Mouse (Mus musculus) megakaryocyte, embryonic 14.5 days (primary cell): ENCODE data around the gene Omp. TPM values are rescaled to one million over a fixed set of nuclear protein-coding genes. Genes with fewer than 3 reads are reported as not detected.
A peak's percentile ranks its signal among the peaks of the same experiment; 100 is the strongest.

Source experiments
- H3K27me3 ChIP-seq: replicated peaks from 2 replicates; pipeline ENCODE3; 2012; ENCODE audit warnings: inconsistent platforms
- H3K36me3 ChIP-seq: replicated peaks from 2 replicates; pipeline ENCODE3; 2012; ENCODE audit warnings: low read length, inconsistent platforms, mixed read lengths
- H3K4me1 ChIP-seq: 2 replicates; pipeline ENCODE4 v1.6.1; 2012; ENCODE audit warnings: inconsistent platforms
- H3K4me3 ChIP-seq: replicated peaks from 2 replicates; pipeline ENCODE3; 2012; ENCODE audit warnings: moderate library complexity, mild to moderate bottlenecking, inconsistent platforms
- H3K9me3 ChIP-seq: 2 replicates; pipeline ENCODE4 v1.6.1; 2012; ENCODE audit warnings: inconsistent platforms
- FLI1 ChIP-seq: IDR thresholded peaks from 2 replicates; pipeline ENCODE4 v1.6.1; 2012; ENCODE audit warnings: low read length, inconsistent platforms, mixed read lengths
- GATA1 ChIP-seq: IDR thresholded peaks from 3 replicates; pipeline ENCODE4 v1.6.1; 2012; ENCODE audit warnings: mixed read lengths, low read length, inconsistent platforms, borderline replicate concordance
- polyA plus RNA-seq: library from polyadenylated mRNA; stranded (reverse); fragments of >175 nt; gene quantifications from 2 replicates; pipeline ENCODE4 v1.2.3, GENCODE M21; 2012; ENCODE audit warnings: low replicate concordance; ENCODE audit not compliant: insufficient read depth

Omp gene
- polyA plus RNA-seq, 1 experiment: 0.29 TPM

DNA sequence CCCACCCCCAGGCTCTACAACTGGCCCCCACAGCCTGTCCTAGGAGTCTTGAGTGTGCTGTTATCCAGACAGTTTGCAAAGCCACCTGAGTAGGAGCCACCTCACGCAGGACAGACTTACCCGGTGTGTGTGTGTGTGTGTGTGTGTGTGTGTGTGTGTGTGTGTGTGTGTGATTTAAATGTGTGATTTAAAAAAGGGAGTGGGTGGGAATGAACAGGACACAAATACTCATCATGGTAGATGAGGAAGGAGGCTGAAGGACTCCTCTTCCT is 25.4 kb downstream of the Omp start:
- Histone ChIP-seq H3K4me1 (peaks cover 63% of the 10 kb centered on the region), H3K9me3 (no peaks in the 10 kb centered on the region), H3K27me3 (peaks cover 35% of the 10 kb centered on the region), H3K36me3 (peaks cover 34% of the 10 kb centered on the region), H3K4me3 (peak overlapping the region; percentile 89)
- no peak for TF ChIP-seq GATA1
- no peak for TF ChIP-seq FLI1

DNA sequence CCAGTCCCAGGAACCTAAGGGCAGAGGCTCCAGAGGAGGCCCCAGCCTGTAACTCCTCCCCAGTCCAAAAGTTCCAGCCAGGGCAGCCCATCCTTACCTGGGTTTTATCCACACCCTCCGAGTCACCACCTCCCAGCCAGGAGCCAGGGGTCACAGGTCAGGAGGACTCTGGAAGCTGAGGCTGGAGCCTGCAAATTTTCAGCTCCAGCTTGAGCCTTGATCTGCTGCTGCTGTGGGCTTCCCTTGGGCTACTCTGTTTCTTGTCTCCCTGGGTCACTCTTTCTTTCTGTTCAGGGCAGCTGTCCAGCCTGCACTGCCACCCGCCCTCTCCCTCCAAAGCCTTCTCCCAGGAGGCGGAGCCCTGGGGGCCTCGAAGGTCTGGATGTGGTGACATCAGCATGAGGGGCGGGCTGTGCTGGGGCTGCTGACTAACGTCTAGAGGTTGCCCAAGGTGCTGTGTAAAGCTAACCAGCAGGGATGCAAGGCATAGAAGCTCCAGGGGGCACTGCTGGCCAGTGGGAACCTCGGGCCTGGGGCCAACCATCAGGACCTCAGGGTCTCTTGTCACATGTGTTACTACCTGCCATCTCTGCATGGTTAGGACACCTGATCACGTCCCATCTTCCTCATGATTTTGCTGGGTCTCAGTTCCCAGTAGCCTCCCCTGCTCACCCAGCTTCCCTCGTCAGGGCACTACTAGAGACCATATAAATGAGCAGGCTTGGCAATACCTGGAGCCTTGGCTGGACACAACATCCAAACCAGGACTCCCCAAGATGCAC is 25.9 kb downstream of the Omp start, which contains the start of gene Myo7a:
Gene Myo7a (minus strand): TSS at position 346 of the 782 bp plus-strand sequence.
- Histone ChIP-seq H3K9me3 (no peaks in the 10 kb centered on the region), H3K27me3 (peaks cover 35% of the 10 kb centered on the region), H3K36me3 (peaks cover 29% of the 10 kb centered on the region), H3K4me1 (peaks cover 66% of the 10 kb centered on the region), H3K4me3 (peak within 1 kb of the TSS; percentile 89)
- TF ChIP-seq FLI1 (no peak), GATA1 (no peak)

DNA sequence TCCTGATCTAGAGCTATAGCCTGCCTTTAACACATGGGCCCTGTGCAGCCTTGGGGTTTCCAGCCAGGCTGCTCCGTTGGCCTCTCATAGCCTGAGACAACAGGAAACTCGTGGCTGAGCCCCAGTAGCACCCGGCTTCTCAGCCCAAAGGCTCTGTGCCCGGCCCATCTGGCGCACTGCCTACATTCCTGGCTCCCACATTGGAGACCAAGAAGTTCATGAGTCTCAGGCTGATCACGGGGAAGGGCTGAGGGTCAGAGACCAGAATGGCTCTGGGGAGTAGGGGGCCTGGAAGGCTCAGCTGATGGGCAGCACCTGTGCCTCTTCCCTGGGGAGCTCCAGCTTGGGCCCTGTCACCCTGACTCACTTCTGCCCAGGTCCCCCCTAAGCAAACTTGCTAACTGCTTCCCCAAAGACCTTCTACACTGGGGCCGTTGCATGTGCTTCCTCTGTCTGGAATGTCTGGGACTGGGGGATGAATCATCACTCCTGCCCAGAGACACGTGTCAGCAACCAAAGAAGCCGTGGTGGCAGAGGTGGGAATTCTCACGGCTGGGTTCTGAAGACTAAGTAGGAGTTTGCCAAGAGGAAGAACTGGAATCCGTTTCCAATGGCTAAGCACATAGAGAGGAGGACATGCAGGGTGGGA is 28.2 kb downstream of the Omp start:
- no peaks in the 10 kb centered on the region for H3K9me3 ChIP-seq
- H3K4me1 ChIP-seq: peaks cover 67% of the 10 kb centered on the region
- TF ChIP-seq FLI1 (no peak), GATA1 (no peak)
- peaks cover 45% of the 10 kb centered on the region for H3K27me3 ChIP-seq
- peaks cover 6% of the 10 kb centered on the region for H3K36me3 ChIP-seq
- no peak overlapping the region for H3K4me3 ChIP-seq

DNA sequence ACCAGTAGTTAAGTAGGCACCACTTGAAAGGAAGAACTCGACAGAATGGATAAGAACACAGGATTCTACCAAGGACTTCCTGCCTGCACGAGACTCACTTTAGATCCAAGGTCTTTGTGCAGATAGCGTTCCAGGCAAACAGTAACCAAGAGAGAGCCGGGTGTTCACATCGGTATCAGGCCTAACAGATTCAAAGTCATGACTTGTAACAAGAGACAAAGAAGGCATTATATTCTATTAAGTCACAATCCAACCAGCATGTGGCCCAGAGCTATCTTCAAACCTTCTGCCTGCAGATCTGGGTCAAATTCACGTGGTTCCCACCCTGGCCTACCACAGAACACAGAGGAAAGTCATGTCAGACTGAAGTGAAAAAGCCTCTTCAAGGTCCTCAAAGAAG is 30.6 kb downstream of the Omp start:
- no peak overlapping the region for H3K4me3 ChIP-seq
- H3K36me3 ChIP-seq: no peaks in the 10 kb centered on the region
- H3K4me1 ChIP-seq: peaks cover 53% of the 10 kb centered on the region
- TF ChIP-seq FLI1: no peak
- TF ChIP-seq GATA1: no peak
- H3K9me3 ChIP-seq: no peaks in the 10 kb centered on the region
- peaks cover 69% of the 10 kb centered on the region for H3K27me3 ChIP-seq

DNA sequence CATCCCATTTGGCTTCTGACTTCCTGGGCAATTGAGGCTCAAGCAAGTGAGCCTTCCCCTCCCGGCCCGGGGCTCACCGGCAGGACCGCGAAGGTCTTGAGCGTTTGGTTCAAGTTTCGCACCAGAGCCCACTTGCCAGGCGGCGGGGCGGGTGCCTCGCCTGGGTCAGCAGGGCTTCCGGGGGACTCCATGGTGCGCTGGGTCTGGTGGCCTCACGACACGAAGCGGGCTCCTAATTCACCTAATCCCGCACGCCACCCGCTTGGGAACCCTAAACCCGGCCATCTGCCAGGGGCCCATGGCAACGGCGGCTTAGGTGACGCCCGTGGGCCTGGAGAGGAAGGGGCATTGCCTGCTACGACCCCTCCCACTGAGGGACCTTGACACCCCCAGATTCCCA is 34.1 kb downstream of the Omp start:
- H3K4me1 ChIP-seq: peaks cover 46% of the 10 kb centered on the region
- peak overlapping the region; percentile 20 for H3K4me3 ChIP-seq
- H3K27me3 ChIP-seq: peaks cover 74% of the 10 kb centered on the region
- TF ChIP-seq GATA1 (no peak), FLI1 (no peak)
- H3K36me3 ChIP-seq: no peaks in the 10 kb centered on the region
- no peaks in the 10 kb centered on the region for H3K9me3 ChIP-seq

DNA sequence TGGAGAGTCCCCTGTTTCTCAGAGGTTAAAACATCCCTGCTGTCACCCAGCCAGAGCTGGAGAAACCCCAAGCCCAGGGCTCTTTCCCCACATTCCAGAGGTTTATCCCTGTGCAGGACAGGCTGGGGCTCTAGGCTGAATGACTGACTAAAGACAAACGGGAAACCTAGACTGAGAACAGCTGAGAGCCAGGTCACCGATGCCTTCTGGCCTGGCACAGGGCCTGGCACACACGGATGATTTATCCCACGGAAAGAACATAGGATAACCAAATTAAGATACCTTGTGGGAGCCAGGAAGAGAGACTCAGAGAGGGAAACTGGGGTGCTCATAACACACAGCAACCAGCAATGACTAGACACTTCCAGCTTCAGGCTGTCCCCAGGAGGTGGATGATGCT is 35.5 kb downstream of the Omp start:
- Histone ChIP-seq H3K4me3 (no peak overlapping the region), H3K4me1 (peaks cover 50% of the 10 kb centered on the region), H3K36me3 (no peaks in the 10 kb centered on the region), H3K27me3 (peaks cover 77% of the 10 kb centered on the region), H3K9me3 (no peaks in the 10 kb centered on the region)
- no peak for TF ChIP-seq GATA1
- TF ChIP-seq FLI1: no peak

DNA sequence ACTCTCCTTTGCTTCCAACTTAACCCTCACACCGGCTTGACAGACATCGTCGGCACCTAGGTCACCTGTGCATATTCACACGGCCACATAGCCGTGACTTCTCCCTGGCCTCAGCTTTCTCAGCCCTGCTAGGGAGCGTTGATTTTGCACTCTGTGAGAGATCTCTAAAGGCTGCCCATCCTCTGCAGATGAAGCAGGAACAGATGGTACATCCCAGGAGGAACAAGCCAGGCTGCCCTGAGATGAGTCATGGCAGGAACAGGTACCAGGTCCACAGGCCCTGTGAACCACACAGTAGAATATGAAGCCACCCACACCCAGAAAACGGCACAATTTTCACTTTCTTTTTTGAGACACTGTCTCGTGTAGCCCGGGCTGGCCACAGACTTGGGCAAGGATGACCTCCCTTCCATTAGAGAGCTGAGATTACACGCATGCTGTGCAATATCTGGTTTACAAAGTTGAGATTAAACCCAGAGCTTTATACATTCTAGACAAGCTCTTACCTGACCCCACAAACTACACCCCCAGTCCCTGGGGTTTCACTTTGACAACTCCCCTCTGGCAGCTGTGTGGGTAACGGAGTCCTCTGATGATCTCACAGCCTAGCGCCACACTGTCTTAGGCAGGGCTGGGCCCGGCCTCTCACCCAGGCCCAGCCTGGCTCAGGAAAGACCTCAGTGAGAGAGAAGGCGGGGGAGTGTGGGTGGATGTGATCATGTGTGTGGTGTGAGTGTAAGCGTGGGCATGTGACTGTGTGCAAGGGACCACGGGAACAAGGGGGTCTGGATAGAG is 36.5 kb downstream of the Omp start:
- Histone ChIP-seq H3K4me3 (no peak overlapping the region), H3K9me3 (no peaks in the 10 kb centered on the region), H3K27me3 (peaks cover 82% of the 10 kb centered on the region), H3K4me1 (peaks cover 52% of the 10 kb centered on the region), H3K36me3 (no peaks in the 10 kb centered on the region)
- TF ChIP-seq GATA1 (no peak), FLI1 (no peak)

DNA sequence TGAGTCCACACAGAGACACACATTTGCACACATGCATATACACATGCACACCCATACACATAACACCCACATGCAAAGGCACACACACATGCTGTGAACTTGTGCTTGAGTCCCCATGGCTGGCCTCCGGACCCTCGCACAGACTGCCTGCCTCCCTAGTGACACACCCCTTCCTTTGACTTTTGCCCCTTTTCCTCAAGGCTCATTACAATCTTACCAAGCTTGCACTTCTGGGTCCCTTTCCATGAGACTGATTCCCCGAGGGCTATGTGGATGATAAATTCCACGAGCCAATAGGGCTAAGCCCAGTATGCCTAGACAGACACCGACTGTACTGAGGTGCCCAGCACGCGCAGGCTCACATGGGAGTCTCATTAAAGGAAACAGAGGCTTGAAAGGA is 39.0 kb downstream of the Omp start:
- TF ChIP-seq GATA1 (no peak), FLI1 (no peak)
- Histone ChIP-seq H3K4me3 (peak overlapping the region; percentile 50), H3K9me3 (no peaks in the 10 kb centered on the region), H3K27me3 (peaks cover 74% of the 10 kb centered on the region), H3K36me3 (no peaks in the 10 kb centered on the region), H3K4me1 (peaks cover 63% of the 10 kb centered on the region)

DNA sequence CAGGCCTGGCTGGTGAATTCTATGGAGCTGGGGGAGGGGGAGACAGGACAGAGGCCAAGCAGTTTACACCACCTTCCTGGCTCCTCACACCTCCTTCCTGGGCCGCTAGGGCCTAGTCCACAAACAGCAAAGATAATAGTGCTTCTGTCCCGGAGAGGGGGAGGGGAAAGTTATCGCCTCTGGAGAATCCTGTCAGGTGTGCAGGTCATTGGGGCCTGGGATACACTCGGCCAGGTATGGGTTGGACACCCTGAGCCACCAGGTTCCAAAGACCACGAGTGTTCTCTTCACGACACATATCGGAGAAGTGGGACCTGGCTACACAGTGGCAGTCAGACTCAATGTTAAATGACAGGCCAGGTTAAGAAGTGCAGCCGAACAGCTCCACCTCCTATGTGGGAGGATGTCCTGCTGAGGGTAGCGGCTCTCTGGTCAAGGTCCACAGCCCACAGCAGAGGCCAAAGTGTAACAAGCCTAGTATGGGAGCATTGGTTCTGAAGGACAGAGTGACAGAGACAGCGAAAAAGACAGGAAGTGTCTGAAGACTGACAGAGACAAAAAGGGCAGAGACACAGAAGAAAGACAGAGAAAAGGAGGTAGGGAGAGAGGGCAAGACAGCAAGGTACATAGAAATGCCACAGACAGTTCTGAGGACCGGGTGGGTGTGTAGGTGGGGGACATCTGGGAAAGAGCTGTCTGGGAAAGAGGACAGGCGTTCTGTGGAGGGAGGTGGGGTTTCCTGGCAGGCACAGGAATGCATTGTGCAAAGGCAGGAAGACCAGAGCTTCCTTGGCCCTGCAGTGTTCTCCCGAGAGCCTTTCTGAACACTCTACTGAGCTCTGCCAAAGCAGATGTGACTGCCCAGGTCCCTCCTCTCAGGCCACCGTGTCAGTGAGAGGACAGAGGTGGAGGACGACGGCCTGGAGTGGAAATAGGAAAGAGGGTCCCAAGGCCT is 40.5 kb downstream of the Omp start:
- H3K4me1 ChIP-seq: peaks cover 56% of the 10 kb centered on the region
- H3K36me3 ChIP-seq: no peaks in the 10 kb centered on the region
- H3K4me3 ChIP-seq: no peak overlapping the region
- no peak for TF ChIP-seq FLI1
- TF ChIP-seq GATA1: no peak
- H3K27me3 ChIP-seq: peaks cover 67% of the 10 kb centered on the region
- no peaks in the 10 kb centered on the region for H3K9me3 ChIP-seq
